Mouse (Mus musculus) stomach, postnatal 0 days (tissue): ENCODE data around the gene Prss46.

ENCODE experiments used
- CTCF ChIP-seq: IDR thresholded peaks from 2 replicates; pipeline ENCODE4 v1.5.1; 2016; ENCODE audit warnings: antibody characterized with exemption, low read depth, mild to moderate bottlenecking, moderate library complexity
- EP300 ChIP-seq: optimal IDR thresholded peaks from 2 replicates; pipeline ENCODE3; 2016; ENCODE audit warnings: antibody characterized with exemption

- no peak for TF ChIP-seq CTCF
- no peak for TF ChIP-seq EP300
Observed at GRCm38 (mm10) chr9:110858967-110859596, 14.8 kb downstream of the Prss46 start.
